Mouse (Mus musculus) urinary bladder, adult 18-20 months (tissue): Measurements from ENCODE around the gene Tedc2.

Experiments
- DNase-seq, 2 experiments: peaks; one replicate each; pipeline ENCODE4 v3.0.0; 2022; ENCODE audit warnings: low spot score in 2 of 2, mixed read lengths in 2 of 2

Tedc2 gene

GRCm38 (mm10) chr17:24212441-24213018 lies 8.1 kb downstream of the Tedc2 start:
- no peak for DNase-seq

GRCm38 (mm10) chr17:24211631-24212440 lies 8.8 kb downstream of the Tedc2 start:
- DNase-seq = no peak

GRCm38 (mm10) chr17:24210591-24210990 lies 10.1 kb downstream of the Tedc2 start:
- no peak for DNase-seq

GRCm38 (mm10) chr17:24209916-24210240 lies 10.8 kb downstream of the Tedc2 start:
- no peak for DNase-seq

- peak; percentile 34 to 45 for DNase-seq
Measured at GRCm38 (mm10) chr17:24209043-24209915, 11.4 kb downstream of the Tedc2 start, which contains the start of gene Ntn3. Gene Ntn3, minus strand, starts transcription at chr17:24209531.

GRCm38 (mm10) chr17:24208641-24209042 lies 12.0 kb downstream of the Tedc2 start:
- no peak for DNase-seq

GRCm38 (mm10) chr17:24207768-24208640 lies 12.6 kb downstream of the Tedc2 start:
- DNase-seq = no peak

GRCm38 (mm10) chr17:24206451-24207351 lies 13.9 kb downstream of the Tedc2 start:
- DNase-seq = peak; percentile 29 to 41

GRCm38 (mm10) chr17:24205908-24206361 lies 14.7 kb downstream of the Tedc2 start:
- DNase-seq = no peak

- DNase-seq = peak; percentile 83 to 84
Measured at GRCm38 (mm10) chr17:24205284-24205888, 15.3 kb downstream of the Tedc2 start, which contains the start of gene Tbc1d24. Gene Tbc1d24, minus strand, starts transcription at chr17:24205562.

- no peak for DNase-seq
Measured at GRCm38 (mm10) chr17:24204846-24205245, 15.8 kb downstream of the Tedc2 start.

GRCm38 (mm10) chr17:24203611-24204534 lies 16.8 kb downstream of the Tedc2 start:
- no peak for DNase-seq

- DNase-seq = no peak
Measured at GRCm38 (mm10) chr17:24203068-24203467, 17.6 kb downstream of the Tedc2 start.

GRCm38 (mm10) chr17:24201092-24201491 lies 19.6 kb downstream of the Tedc2 start:
- DNase-seq = no peak

- DNase-seq = no peak
Measured at GRCm38 (mm10) chr17:24199741-24200140, 20.9 kb downstream of the Tedc2 start.

GRCm38 (mm10) chr17:24199252-24199651 lies 21.4 kb downstream of the Tedc2 start:
- DNase-seq = no peak

GRCm38 (mm10) chr17:24197032-24197824 lies 23.4 kb downstream of the Tedc2 start:
- no peak for DNase-seq

GRCm38 (mm10) chr17:24195349-24195748 lies 25.3 kb downstream of the Tedc2 start:
- DNase-seq = no peak
